Mouse (Mus musculus): ENCODE measurements around the gene Gm20777.
A peak's percentile ranks its signal among the peaks of the same experiment; 100 is the strongest.
"Not testable (repeated sequence)": the region's sequence is repeated elsewhere in the genome, so short reads cannot be mapped to it uniquely, and the experiment has no call there.

The Gm20777 gene

GRCm38 (mm10) chrY:10752350-10752749, at the start of gene Gm20777:
Gene Gm20777, minus strand, starts transcription at chrY:10752450.
- not testable (repeated sequence) for DNase-seq

DNA sequence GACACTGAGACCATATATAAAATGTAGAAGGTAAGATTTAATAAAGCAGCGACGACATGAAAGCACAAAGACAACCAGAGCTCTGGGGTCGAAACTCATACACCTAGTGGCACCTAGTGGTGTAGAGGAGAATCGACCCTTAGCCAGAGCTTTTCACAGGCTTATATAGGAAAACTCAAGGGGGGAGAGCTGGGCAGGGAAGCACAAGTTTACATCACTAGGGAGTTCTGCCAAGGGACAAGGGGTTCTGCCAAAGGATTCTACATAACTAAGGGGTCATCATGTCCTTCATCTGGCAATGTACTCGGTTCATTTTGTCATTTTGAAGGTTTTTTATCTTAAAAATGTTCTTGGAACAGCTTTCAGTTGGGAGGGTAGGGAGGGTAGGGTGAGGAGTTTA, 42.7 kb downstream of the Gm20777 start:
- peak; percentile 20 for DNase-seq

DNA sequence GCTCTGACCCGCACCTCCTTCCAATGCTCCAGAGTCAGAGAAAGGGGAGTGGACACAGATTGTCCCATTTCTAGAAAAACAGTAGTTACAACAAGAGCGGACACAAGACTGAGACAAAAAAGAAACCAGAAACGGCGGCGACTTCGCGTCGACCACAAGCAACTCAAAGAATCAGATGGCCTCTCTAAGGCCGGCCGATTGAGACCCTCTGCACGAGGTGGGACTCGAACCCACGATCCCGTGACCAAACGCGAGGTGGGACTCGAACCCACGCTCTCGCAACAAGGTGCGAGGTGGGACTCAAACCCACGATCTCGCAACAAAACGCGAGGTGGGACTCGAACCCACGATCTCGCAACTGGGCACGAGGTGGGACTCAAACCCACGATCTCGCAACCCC, 43.5 kb downstream of the Gm20777 start:
- peak; percentile 0 for DNase-seq

DNA sequence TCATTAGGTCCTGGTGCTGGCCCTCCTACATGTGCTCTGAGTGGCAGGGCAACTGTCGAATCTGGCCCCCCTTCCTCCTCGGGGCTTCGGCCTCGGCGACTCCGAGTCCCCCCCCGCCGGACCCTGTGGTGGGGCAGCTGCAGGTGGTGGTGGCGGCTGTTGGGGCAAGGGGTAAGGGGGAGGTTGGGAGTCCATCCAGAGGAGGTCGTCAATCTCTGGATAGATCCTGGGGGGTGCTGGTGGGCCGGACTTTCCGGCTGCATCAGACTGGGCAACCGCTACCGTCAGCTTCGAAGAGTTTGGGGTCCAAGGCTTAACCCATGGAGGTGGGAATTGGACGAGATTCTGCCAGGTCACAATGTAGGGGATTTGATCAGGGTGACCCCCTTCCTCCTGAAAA, 44.0 kb downstream of the Gm20777 start:
- DNase-seq = not testable (repeated sequence)

DNA sequence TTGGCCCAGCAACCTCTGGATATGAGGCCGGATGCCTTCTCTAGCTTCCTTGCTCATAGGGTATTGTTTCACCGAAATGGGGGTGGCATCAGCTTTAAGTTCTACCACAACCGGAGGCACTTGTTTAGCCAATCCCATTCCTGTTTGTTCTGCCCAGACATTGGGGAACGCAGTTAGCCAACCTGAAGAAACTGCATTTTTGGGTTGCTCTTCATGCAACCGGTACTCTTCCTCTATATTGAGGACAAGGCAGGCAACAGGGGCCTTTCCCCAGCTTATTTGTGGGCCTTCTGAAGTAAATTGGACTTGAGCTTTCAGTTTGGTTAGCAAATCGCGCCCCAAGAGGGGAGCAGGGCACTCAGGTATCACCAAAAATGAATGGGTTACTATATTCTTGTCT, 45.6 kb downstream of the Gm20777 start:
- not testable (repeated sequence) for DNase-seq

Data from cerebellum, adult 8-10 months (tissue).